Mouse (Mus musculus) heart, postnatal 0 days (tissue): ENCODE data around the gene Slc30a10. TPM values are rescaled to one million over a fixed set of nuclear protein-coding genes. Genes with fewer than 3 reads are reported as not detected.
A peak's percentile ranks its signal among the peaks of the same experiment; 100 is the strongest.

Source experiments
- ATAC-seq: fragments of 200-750 bp; cut with Nextera tagmentation; 2 replicates; pipeline ENCODE4 v1.8.0; 2017; ENCODE audit warnings: low read depth, moderate number of reproducible peaks, moderate library complexity; ENCODE audit not compliant: insufficient read depth
- DNase-seq: peaks from one replicate; pipeline ENCODE4 v3.0.0-alpha.2; 2016; ENCODE audit warnings: low spot score
- H3K27ac ChIP-seq: fragments of 300-500 bp; sonication (generic); 2 replicates; pipeline ENCODE4 v1.5.1; 2014; ENCODE audit warnings: low read depth, mild to moderate bottlenecking
- H3K27me3 ChIP-seq: fragments of 300-500 bp; sonication (generic); 2 replicates; pipeline ENCODE4 v1.6.1; 2014; ENCODE audit warnings: low read length, mixed read lengths; ENCODE audit not compliant: control insufficient read depth, insufficient read depth
- H3K36me3 ChIP-seq: fragments of 300-500 bp; sonication (generic); replicated peaks from 2 replicates; pipeline ENCODE4 v1.6.1; 2014; ENCODE audit warnings: low read length, mixed read lengths; ENCODE audit not compliant: control insufficient read depth, insufficient read depth
- H3K4me1 ChIP-seq: fragments of 300-500 bp; sonication (generic); 2 replicates; pipeline ENCODE4 v1.6.1; 2014; ENCODE audit warnings: antibody characterized with exemption; ENCODE audit not compliant: control insufficient read depth, insufficient read depth
- H3K4me2 ChIP-seq: fragments of 300-500 bp; sonication (generic); 2 replicates; pipeline ENCODE4 v1.6.1; 2014; ENCODE audit warnings: low read depth, mild to moderate bottlenecking, low read length, moderate library complexity
- H3K4me3 ChIP-seq: fragments of 300-500 bp; sonication (generic); 2 replicates; pipeline ENCODE4 v1.5.1; 2014; ENCODE audit warnings: low read depth, low read length
- H3K9ac ChIP-seq: fragments of 300-500 bp; sonication (generic); replicated peaks from 2 replicates; pipeline ENCODE4 v1.6.1; 2014; ENCODE audit warnings: low read depth, low read length, mixed read lengths
- H3K9me3 ChIP-seq: fragments of 300-500 bp; sonication (generic); replicated peaks from 2 replicates; pipeline ENCODE4 v1.6.1; 2016; ENCODE audit warnings: low read length; ENCODE audit not compliant: control insufficient read depth
- CTCF ChIP-seq: IDR thresholded peaks from 2 replicates; pipeline ENCODE4 v1.5.1; 2016; ENCODE audit warnings: antibody characterized with exemption, control low read depth, low read depth
- EP300 ChIP-seq: IDR thresholded peaks from 2 replicates; pipeline ENCODE4 v1.6.1; 2016; ENCODE audit warnings: antibody characterized with exemption, low read depth
- WGBS: fragments of 180-500 bp; shearing (Covaris S2); extraction: QIAGEN DNeasy Blood & Tissue Kit; methylation state at CpG from one replicate; pipeline ENCODE4 v1.1.7; 2014; 5-methylcytosine and 5-hydroxymethylcytosine counted together
- polyA plus RNA-seq: library from polyadenylated mRNA; unstranded; fragments of >200 nt; fragmentation: Nextera tagmentation; extraction: Ambion mirVana; gene quantifications from 2 replicates; pipeline ENCODE4 v1.2.1, GENCODE M21; 2015
- total RNA-seq: library from RNA; depleted of rRNA; stranded (reverse); fragments of >200 nt; gene quantifications from 2 replicates; pipeline ENCODE4 v1.2.3, GENCODE M21; 2014; ENCODE audit warnings: low replicate concordance; rRNA removed

The Slc30a10 gene
- total RNA-seq (not detected in 2 replicates), polyA plus RNA-seq (0.01 TPM in 1 of 2 replicates, not detected in the other)

- H3K27ac ChIP-seq = no peak within 1 kb of the TSS
- H3K9me3 ChIP-seq = no peaks in the 10 kb centered on the region
- ATAC-seq (peak; percentile 14; the same call in 1 of the 2 replicates), DNase-seq (peak; percentile 14)
- H3K36me3 ChIP-seq = no peaks in the 10 kb centered on the region
- H3K9ac ChIP-seq = no peak within 1 kb of the TSS
- under 1% methylated on average over 14 of the region's 18 CpGs for WGBS
- peaks cover 9% of the 10 kb centered on the region for H3K4me1 ChIP-seq
- peaks cover 45% of the 10 kb centered on the region for H3K27me3 ChIP-seq
- H3K4me3 ChIP-seq = peak within 1 kb of the TSS; percentile 46
- TF ChIP-seq EP300 (no peak), CTCF (no peak)
- peak within 1 kb of the TSS; percentile 71 for H3K4me2 ChIP-seq
Measured at GRCm38 (mm10) chr1:185454575-185454954, at the start of gene Slc30a10. Gene Slc30a10 (plus strand): TSS chr1:185454848.

DNA sequence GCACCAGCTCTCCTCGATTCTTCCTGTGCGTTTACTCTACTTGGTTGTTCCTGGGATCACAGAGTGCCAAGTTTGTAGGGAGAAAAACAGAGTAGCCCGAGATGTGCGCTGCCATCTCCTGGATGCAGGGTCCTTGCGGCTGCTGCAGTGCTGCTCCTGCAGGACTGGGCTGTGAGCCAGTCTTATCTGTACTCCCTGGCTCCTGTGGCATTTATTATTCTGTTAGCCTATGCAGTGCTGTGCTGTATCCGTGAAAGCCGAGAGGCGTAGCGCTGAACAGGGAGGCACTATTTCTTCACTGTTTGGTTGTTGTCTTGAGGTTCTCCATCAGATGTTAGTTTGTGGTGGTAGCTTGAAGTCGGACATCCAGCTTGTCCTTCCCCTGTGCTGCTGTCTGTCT is 48.7 kb upstream of the Slc30a10 start:
- peaks cover 78% of the 10 kb centered on the region for H3K36me3 ChIP-seq
- H3K27me3 ChIP-seq = no peaks in the 10 kb centered on the region
- H3K9me3 ChIP-seq = no peaks in the 10 kb centered on the region
- no peak overlapping the region for H3K4me2 ChIP-seq
- no peak overlapping the region for H3K27ac ChIP-seq
- WGBS = 33% methylated on average over 10 of the region's 10 CpGs
- H3K4me1 ChIP-seq = no peaks in the 10 kb centered on the region
- DNase-seq (peak; percentile 37), ATAC-seq (peak; percentile 82)
- H3K4me3 ChIP-seq = no peak overlapping the region
- TF ChIP-seq CTCF = no peak
- no peak for TF ChIP-seq EP300
- H3K9ac ChIP-seq = no peak overlapping the region

GRCm38 (mm10) chr1:185409831-185410230 is 44.8 kb upstream of the Slc30a10 start:
- Histone ChIP-seq H3K4me1 (no peaks in the 10 kb centered on the region), H3K9me3 (no peaks in the 10 kb centered on the region), H3K27me3 (no peaks in the 10 kb centered on the region), H3K36me3 (peaks cover 80% of the 10 kb centered on the region), H3K4me2 (no peak overlapping the region), H3K9ac (no peak overlapping the region), H3K4me3 (no peak overlapping the region), H3K27ac (no peak overlapping the region)
- WGBS = 72% methylated on average over 3 of the region's 3 CpGs
- no peak for ATAC-seq
- DNase-seq = no peak
- TF ChIP-seq EP300 (no peak), CTCF (peak; percentile 25; the same call in 1 of the 2 replicates)

GRCm38 (mm10) chr1:185418011-185418410 is 36.6 kb upstream of the Slc30a10 start:
- Histone ChIP-seq H3K9ac (no peak overlapping the region), H3K36me3 (peaks cover 84% of the 10 kb centered on the region), H3K27me3 (no peaks in the 10 kb centered on the region), H3K27ac (no peak overlapping the region), H3K4me3 (no peak overlapping the region), H3K9me3 (no peaks in the 10 kb centered on the region), H3K4me2 (no peak overlapping the region), H3K4me1 (no peaks in the 10 kb centered on the region)
- no peak for DNase-seq
- no peak for ATAC-seq
- TF ChIP-seq EP300 (no peak), CTCF (no peak)
- WGBS = 91% methylated on average over 9 of the region's 9 CpGs

DNA sequence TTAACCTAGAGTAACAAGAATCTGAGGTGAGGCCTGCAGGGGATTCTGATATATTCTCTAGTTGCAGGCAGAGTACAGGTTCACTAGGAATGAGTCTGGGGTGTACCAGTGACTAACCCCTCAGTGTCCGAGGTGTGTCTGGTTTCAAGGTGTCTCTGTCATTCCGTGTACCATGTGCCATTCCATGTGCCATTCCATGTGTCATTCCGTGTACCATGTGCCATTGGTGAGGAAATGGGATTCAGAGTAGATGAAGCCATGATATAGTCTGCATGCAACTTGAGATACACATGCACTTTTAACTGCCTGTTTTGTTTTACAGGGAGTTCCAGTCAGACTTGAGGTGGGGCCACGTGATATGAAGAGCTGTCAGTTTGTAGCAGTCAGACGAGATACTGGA is 34.8 kb upstream of the Slc30a10 start:
- Histone ChIP-seq H3K9me3 (no peaks in the 10 kb centered on the region), H3K9ac (no peak overlapping the region), H3K4me3 (no peak overlapping the region), H3K4me2 (no peak overlapping the region), H3K27ac (no peak overlapping the region), H3K27me3 (no peaks in the 10 kb centered on the region), H3K4me1 (no peaks in the 10 kb centered on the region), H3K36me3 (peaks cover 86% of the 10 kb centered on the region)
- no peak for ATAC-seq
- 86% methylated on average over 5 of the region's 5 CpGs for WGBS
- DNase-seq = no peak
- no peak for TF ChIP-seq EP300
- no peak for TF ChIP-seq CTCF

DNA sequence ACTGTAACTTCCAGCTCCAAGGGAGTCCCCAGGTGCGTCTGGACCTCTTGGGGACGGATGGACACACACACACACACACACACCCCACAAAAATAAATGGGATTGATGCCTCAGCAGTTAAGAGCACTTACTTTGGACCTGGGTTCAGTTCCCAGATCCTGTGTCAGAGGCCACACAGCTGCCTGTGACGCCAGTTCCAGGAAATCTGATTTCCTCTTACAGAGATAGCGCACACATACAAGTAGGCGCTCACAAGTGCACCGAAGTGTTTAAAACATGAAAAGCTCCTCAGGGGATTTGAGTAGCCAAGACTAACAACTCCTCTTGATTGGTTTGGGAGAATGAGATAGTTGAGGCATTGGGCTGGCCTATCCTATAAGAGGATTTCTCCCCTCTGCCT is 33.9 kb upstream of the Slc30a10 start:
- no peak for ATAC-seq
- H3K27ac ChIP-seq = no peak overlapping the region
- WGBS = 78% methylated on average over 6 of the region's 6 CpGs
- no peak overlapping the region for H3K9ac ChIP-seq
- no peak overlapping the region for H3K4me2 ChIP-seq
- H3K4me3 ChIP-seq = no peak overlapping the region
- H3K36me3 ChIP-seq = peaks cover 81% of the 10 kb centered on the region
- TF ChIP-seq EP300 (no peak), CTCF (no peak)
- no peaks in the 10 kb centered on the region for H3K4me1 ChIP-seq
- H3K27me3 ChIP-seq = no peaks in the 10 kb centered on the region
- no peaks in the 10 kb centered on the region for H3K9me3 ChIP-seq
- no peak for DNase-seq
